Mouse (Mus musculus): Measurements from ENCODE around the gene Gm6899.

DNA sequence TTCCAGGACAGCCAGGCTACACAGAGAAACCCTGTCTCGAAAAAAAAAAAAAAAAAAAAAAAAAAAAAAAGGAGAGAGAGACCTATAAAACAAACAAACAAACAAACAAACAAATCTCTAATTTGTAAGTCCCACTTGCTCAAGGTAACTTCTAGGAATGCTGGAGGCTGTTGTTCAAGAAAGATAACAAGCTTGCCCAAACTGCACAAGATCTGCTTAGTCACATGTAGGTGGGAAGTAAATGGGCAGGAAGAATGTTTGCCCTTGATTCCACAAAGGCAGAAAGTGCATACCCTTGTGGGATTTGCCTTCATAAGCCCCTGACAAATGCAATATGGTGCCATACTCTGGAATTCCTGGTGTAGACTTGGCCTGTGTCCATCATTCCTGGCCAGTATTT, 1.4 kb downstream of the Gm6899 start:
- TF ChIP-seq POLR2A (IDR thresholded peaks at IDR 0.05; ENCODE audit: borderline replicate concordance, control insufficient read depth, low read depth, low read length) (no peak), CTCF (IDR thresholded peaks at IDR 0.05; ENCODE audit: control insufficient read depth, insufficient read depth, low read length) (no peak)

Data from bone marrow, adult 2 months (tissue).